36 mouse cellular contexts compared by ENCODE assay signal in the genomic region with DNA sequence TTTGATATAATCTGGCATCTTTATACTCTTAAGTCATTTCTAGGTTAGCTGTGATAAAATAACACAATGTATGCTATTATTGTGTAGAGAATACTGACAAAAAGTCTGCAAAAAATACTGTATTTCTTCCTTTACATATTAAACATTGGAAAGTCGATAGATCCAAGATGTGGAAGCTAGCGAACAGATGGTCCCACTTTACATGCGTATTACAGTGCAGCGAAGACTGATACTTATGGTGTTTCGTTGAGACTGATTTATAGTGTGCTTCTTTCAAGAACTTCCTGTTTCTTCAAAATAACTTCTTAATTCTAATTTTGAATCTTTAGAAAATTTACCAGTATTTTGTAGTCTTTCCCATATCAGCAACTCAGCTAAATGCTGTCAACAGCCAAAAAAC. TPM values are rescaled to one million over a fixed set of nuclear protein-coding genes. Genes with fewer than 3 reads are reported as not detected.
"Had no signal": no experiment of that assay in that cellular context is flagged by ENCODE, and none has a peak within 500 bp of the region (broad histone marks: within the 10 kb centered on the region; RNA-seq: fewer than 3 reads in every experiment).

No protein-coding gene starts in this region.

- H3K27me3 ChIP-seq: heart, embryonic 13.5 days; heart, embryonic 15.5 days; hindbrain, embryonic 13.5 days; hindbrain, embryonic 15.5 days; kidney, embryonic 15.5 days; limb, embryonic 13.5 days; limb, embryonic 15.5 days; liver, embryonic 12.5 days had no signal

- ATAC-seq: hindbrain, postnatal 0 days; intestine, embryonic 16.5 days; liver, embryonic 12.5 days had no signal

- H3K4me3 ChIP-seq: heart, adult 2 months; heart, embryonic 13.5 days; heart, embryonic 15.5 days; hindbrain, embryonic 13.5 days; hindbrain, embryonic 15.5 days; kidney, embryonic 15.5 days; layer of hippocampus, adult 2 months; left cerebral cortex, adult 2 months; limb, embryonic 13.5 days; limb, embryonic 15.5 days; liver, embryonic 12.5 days had no signal

- H3K27ac ChIP-seq: heart, adult 2 months; heart, embryonic 13.5 days; heart, embryonic 15.5 days; hindbrain, embryonic 13.5 days; hindbrain, embryonic 15.5 days; hindbrain, postnatal 0 days; kidney, embryonic 15.5 days; kidney, postnatal 0 days; layer of hippocampus, adult 2 months; left cerebral cortex, adult 2 months; limb, embryonic 13.5 days; limb, embryonic 15.5 days; liver, embryonic 12.5 days; liver, embryonic 14.5 days had no signal

- H3K4me2 ChIP-seq: heart, embryonic 11.5 days; heart, embryonic 13.5 days; heart, embryonic 15.5 days; hindbrain, embryonic 13.5 days; hindbrain, embryonic 15.5 days; kidney, embryonic 15.5 days; limb, embryonic 13.5 days; limb, embryonic 15.5 days; liver, embryonic 12.5 days had no signal

- H3K9ac ChIP-seq: heart, embryonic 13.5 days; heart, embryonic 15.5 days; hindbrain, embryonic 13.5 days; hindbrain, embryonic 15.5 days; kidney, embryonic 15.5 days; limb, embryonic 13.5 days; limb, embryonic 15.5 days; liver, embryonic 12.5 days; liver, embryonic 14.5 days had no signal

- H3K4me1 ChIP-seq: heart, embryonic 13.5 days; heart, embryonic 15.5 days; hindbrain, embryonic 13.5 days; hindbrain, embryonic 15.5 days; kidney, embryonic 15.5 days; limb, embryonic 13.5 days; limb, embryonic 15.5 days; liver, embryonic 12.5 days had no signal

- H3K36me3 ChIP-seq: hindbrain, embryonic 13.5 days; hindbrain, embryonic 15.5 days; limb, embryonic 13.5 days; limb, embryonic 15.5 days; liver, embryonic 12.5 days had no signal

- H3K9me3 ChIP-seq: heart, embryonic 13.5 days; heart, embryonic 15.5 days; hindbrain, embryonic 13.5 days; hindbrain, embryonic 15.5 days; kidney, embryonic 15.5 days; limb, embryonic 13.5 days; limb, embryonic 15.5 days; liver, embryonic 12.5 days had no signal

- DNase-seq: gastrocnemius, postnatal 14 days; gastrocnemius, postnatal 36 days; heart, adult 11 months; heart, adult 2 months; heart, postnatal 14 days; heart, postnatal 36 days; kidney, adult 11 months; kidney, adult 2 months; kidney, adult 9 months; kidney, postnatal 25 days; kidney, postnatal 4 days; left cerebral cortex, postnatal 4 days had no signal

RNA-seq across cellular contexts. Expression of a gene that starts 18.5 kb away (rescaled TPM):
- total RNA-seq: gastrocnemius, postnatal 14 days; gastrocnemius, postnatal 36 days; heart, adult 2 months; heart, postnatal 14 days; heart, postnatal 36 days; hematopoietic stem cell, adult 5-6 weeks; hindbrain, postnatal 0 days had no signal
- polyA plus RNA-seq: heart, adult 2 months; kidney, adult 2 months had no signal

RNA-seq across cellular contexts. Expression of a gene that starts 24.6 kb away (rescaled TPM):
- total RNA-seq: gastrocnemius, adult 18-20 months; gastrocnemius, adult 8-10 months; gastrocnemius, postnatal 14 days; gastrocnemius, postnatal 36 days; heart, adult 2 months; heart, postnatal 14 days; heart, postnatal 36 days; hematopoietic stem cell, adult 5-6 weeks; layer of hippocampus, adult 2 months; layer of hippocampus, postnatal 10 days; layer of hippocampus, postnatal 25 days; left cerebral cortex, adult 2 months; left cerebral cortex, postnatal 25 days; left cerebral cortex, postnatal 4 days had no signal
- polyA plus RNA-seq: heart, adult 2 months; heart, embryonic 11.5 days; heart, embryonic 13.5 days; heart, embryonic 15.5 days; heart, postnatal 0 days; hindbrain, embryonic 11.5 days; hindbrain, embryonic 13.5 days; hindbrain, embryonic 15.5 days; hindbrain, postnatal 0 days; kidney, adult 2 months; kidney, embryonic 15.5 days; limb, embryonic 11.5 days; limb, embryonic 13.5 days; limb, embryonic 15.5 days; liver, embryonic 12.5 days; liver, embryonic 14.5 days had no signal
